In genomic region chr19:5824043-5824825, GRCm38 (mm10) we compare ENCODE assay signal across 8 mouse cellular contexts. TPM values are rescaled to one million over a fixed set of nuclear protein-coding genes. Genes with fewer than 3 reads are reported as not detected.
A peak's percentile ranks its signal among the peaks of the same experiment; 100 is the strongest.
DNase-seq lines count a peak whose midpoint lies in the region; ATAC-seq and TF ChIP-seq lines count a peak whose summit lies in the region.
"Had no signal": no experiment of that assay in that cellular context is flagged by ENCODE, and none has a peak within 500 bp of the region (broad histone marks: within the 10 kb centered on the region; RNA-seq: fewer than 3 reads in every experiment).

No protein-coding gene starts in this region.

- ATAC-seq in kidney, embryonic 14.5 days (ENCODE audit: low FRiP score, low TSS enrichment): no peak
- no peak for ATAC-seq in intestine, embryonic 16.5 days
- ATAC-seq in activated CD4-positive, CD25-positive, alpha-beta regulatory T cell, adult 4 months: no peak

- H3K27ac ChIP-seq in kidney, embryonic 14.5 days (ENCODE audit: low read depth, low read length): no peak overlapping the region
- 0 out of 2 replicates have a peak overlapping the region, but pooled peaks have one; percentile 12 for H3K27ac ChIP-seq in intestine, embryonic 16.5 days (ENCODE audit: low read length)
- H3K27ac ChIP-seq in small intestine, adult 2 months (ENCODE audit: insufficient read depth, low read depth, low read length): peak overlapping the region; percentile 39

- no peak overlapping the region for H3K4me2 ChIP-seq in kidney, embryonic 14.5 days (replicated peaks; ENCODE audit: low read depth, low read length)
- H3K4me2 ChIP-seq in intestine, embryonic 16.5 days (ENCODE audit: low read depth, low read length): no peak overlapping the region

- 72% methylated on average over 22 of the region's 22 CpGs for WGBS in kidney, embryonic 14.5 days
- WGBS in intestine, embryonic 16.5 days: 68% methylated on average over 22 of the region's 22 CpGs
- WGBS in small intestine, adult 2 months: 23% methylated on average over 22 of the region's 22 CpGs

- H3K4me1 ChIP-seq in kidney, embryonic 14.5 days (ENCODE audit: control insufficient read depth, insufficient read depth, low read length): peaks cover 29% of the 10 kb centered on the region
- H3K4me1 ChIP-seq in intestine, embryonic 16.5 days (ENCODE audit: control insufficient read depth, insufficient read depth, low read length): peaks cover 29% of the 10 kb centered on the region
- H3K4me1 ChIP-seq in small intestine, adult 2 months (ENCODE audit: control insufficient read depth, insufficient read depth, insufficient read length, low read length): peaks cover 16% of the 10 kb centered on the region

- H3K36me3 ChIP-seq in kidney, embryonic 14.5 days (ENCODE audit: control insufficient read depth, insufficient read depth, low read length): no peaks in the 10 kb centered on the region
- H3K36me3 ChIP-seq in intestine, embryonic 16.5 days (ENCODE audit: control insufficient read depth, insufficient read depth, low read length): no peaks in the 10 kb centered on the region
- peaks cover 38% of the 10 kb centered on the region for H3K36me3 ChIP-seq in small intestine, adult 2 months (ENCODE audit: control insufficient read depth, insufficient read depth, low read length)
- H3K36me3 ChIP-seq: forebrain, embryonic 10.5 days had no signal

- H3K27me3 ChIP-seq in kidney, embryonic 14.5 days (ENCODE audit: control insufficient read depth, insufficient read depth, low read length): no peaks in the 10 kb centered on the region
- no peaks in the 10 kb centered on the region for H3K27me3 ChIP-seq in intestine, embryonic 16.5 days (replicated peaks; ENCODE audit: control insufficient read depth, insufficient read depth, low read length)
- H3K27me3 ChIP-seq in small intestine, adult 2 months (ENCODE audit: control insufficient read depth, insufficient read depth, low read length): no peaks in the 10 kb centered on the region

- TF ChIP-seq CTCF in small intestine, adult 2 months (IDR thresholded peaks at IDR 0.05; ENCODE audit: extremely low read depth, insufficient read length, insufficient replicate concordance, low read depth, low read length): no peak

- TF ChIP-seq POLR2A in small intestine, adult 2 months (IDR thresholded peaks at IDR 0.05; ENCODE audit: low read depth, low read length): no peak

- DNase-seq in kidney, adult 18-20 months: peak; percentile 63
- peak; percentile 53 to 63 for DNase-seq in cerebellum, postnatal 10 days
- DNase-seq in urinary bladder, postnatal 10 days (ENCODE audit: low spot score): no peak

- H3K9me3 ChIP-seq in kidney, embryonic 14.5 days (ENCODE audit: control insufficient read depth, low read length): no peaks in the 10 kb centered on the region
- no peaks in the 10 kb centered on the region for H3K9me3 ChIP-seq in intestine, embryonic 16.5 days (ENCODE audit: control insufficient read depth, low read length)
- H3K9me3 ChIP-seq: forebrain, embryonic 10.5 days had no signal

- no peak overlapping the region for H3K9ac ChIP-seq in kidney, embryonic 14.5 days (ENCODE audit: low read depth, low read length)
- H3K9ac ChIP-seq in intestine, embryonic 16.5 days (ENCODE audit: low read depth, low read length): 0 out of 2 replicates have a peak overlapping the region, but pooled peaks have one; percentile 5

- no peak overlapping the region for H3K4me3 ChIP-seq in kidney, embryonic 14.5 days (ENCODE audit: low read length)
- no peak overlapping the region for H3K4me3 ChIP-seq in intestine, embryonic 16.5 days (ENCODE audit: low read length)
- H3K4me3 ChIP-seq in small intestine, adult 2 months (ENCODE audit: low read depth, low read length): no peak overlapping the region

RNA-seq across cellular contexts. Expression of gene Frmd8, which starts 50.8 kb away (rescaled TPM):
- 17.4 and 26.5 TPM in 2 replicates for polyA plus RNA-seq in kidney, embryonic 14.5 days (2014; fragmentation: Nextera tagmentation; extraction: Ambion mirVana)
- 31.1 and 31.7 TPM in 2 replicates for polyA plus RNA-seq in intestine, embryonic 16.5 days (2015; fragmentation: Nextera tagmentation; extraction: Ambion mirVana)
- 32.1 and 62.1 TPM in 2 replicates for polyA plus RNA-seq in small intestine, adult 2 months (2012; rRNA removed)
- polyA plus RNA-seq in activated CD4-positive, CD25-positive, alpha-beta regulatory T cell, adult 4 months (2017; shearing (Covaris generic)): 10 to 100 TPM; 70.6 to 78.6 TPM

RNA-seq across cellular contexts. Expression of gene Scyl1, which starts 53.0 kb away (rescaled TPM):
- 54.7 and 73.5 TPM in 2 replicates for polyA plus RNA-seq in kidney, embryonic 14.5 days (2014; fragmentation: Nextera tagmentation; extraction: Ambion mirVana)
- 58.9 and 64.3 TPM in 2 replicates for polyA plus RNA-seq in intestine, embryonic 16.5 days (2015; fragmentation: Nextera tagmentation; extraction: Ambion mirVana)
- polyA plus RNA-seq in small intestine, adult 2 months (2012; rRNA removed): 37.1 and 52.5 TPM in 2 replicates
- 10 to 100 TPM in 1 of 2 experiments, 1 to 10 TPM in 1; 8.4 to 16.8 TPM for polyA plus RNA-seq in activated CD4-positive, CD25-positive, alpha-beta regulatory T cell, adult 4 months (2017; shearing (Covaris generic))

RNA-seq across cellular contexts. Expression of gene Slc25a45, which starts 53.4 kb away (rescaled TPM):
- 3.3 and 3.5 TPM in 2 replicates for polyA plus RNA-seq in kidney, embryonic 14.5 days (2014; fragmentation: Nextera tagmentation; extraction: Ambion mirVana)
- polyA plus RNA-seq in intestine, embryonic 16.5 days (2015; fragmentation: Nextera tagmentation; extraction: Ambion mirVana): 3.4 and 4.1 TPM in 2 replicates
- 207 and 241 TPM in 2 replicates for polyA plus RNA-seq in small intestine, adult 2 months (2012; rRNA removed)
- polyA plus RNA-seq in activated CD4-positive, CD25-positive, alpha-beta regulatory T cell, adult 4 months (2017; shearing (Covaris generic)): 10 to 100 TPM; 43.3 to 60.2 TPM
